Mouse (Mus musculus) fibroblast of lung, adult 2 months (primary cell): ENCODE measurements at regions not wholly inside any gene's neighbourhood (a gene's known extent, or its start where the extent isn't known, plus 50 kb on each side); places are given as distances from the start of the nearest gene placed in this dataset.
A peak's percentile ranks its signal among the peaks of the same experiment; 100 is the strongest.

Source experiments
- DNase-seq: peaks from one replicate; pipeline ENCODE4 v3.0.0-alpha.2; 2011; ENCODE audit warnings: low read depth

GRCm38 (mm10) chr17:59429189-59429588 is 416.0 kb upstream of the Nudt12 start:
- DNase-seq = no peak

GRCm38 (mm10) chr17:59421489-59421888 is 408.3 kb upstream of the Nudt12 start:
- DNase-seq = no peak

- no peak for DNase-seq
These were observed 396.1 kb upstream of the Nudt12 start for GRCm38 (mm10) chr17:59409315-59409714.

GRCm38 (mm10) chr17:59404525-59404924 is 391.4 kb upstream of the Nudt12 start:
- no peak for DNase-seq

- no peak for DNase-seq
These were observed 384.2 kb upstream of the Nudt12 start for GRCm38 (mm10) chr17:59397404-59397803.

- no peak for DNase-seq
These were observed 369.9 kb upstream of the Nudt12 start for GRCm38 (mm10) chr17:59383107-59383438.

- no peak for DNase-seq
These were observed 369.3 kb upstream of the Nudt12 start for GRCm38 (mm10) chr17:59382225-59383106.

- DNase-seq = no peak
These were observed 360.4 kb upstream of the Nudt12 start for GRCm38 (mm10) chr17:59373505-59374106.

GRCm38 (mm10) chr17:59369624-59370541 is 356.7 kb upstream of the Nudt12 start:
- DNase-seq = no peak

GRCm38 (mm10) chr17:59365340-59365739 is 352.2 kb upstream of the Nudt12 start:
- no peak for DNase-seq

- DNase-seq = no peak
These were observed 348.9 kb upstream of the Nudt12 start for GRCm38 (mm10) chr17:59362110-59362509.

- no peak for DNase-seq
These were observed 347.9 kb upstream of the Nudt12 start for GRCm38 (mm10) chr17:59361119-59361518.

- no peak for DNase-seq
These were observed 346.3 kb upstream of the Nudt12 start for GRCm38 (mm10) chr17:59359503-59359902.

GRCm38 (mm10) chr17:59345526-59345925 is 332.4 kb upstream of the Nudt12 start:
- no peak for DNase-seq

GRCm38 (mm10) chr17:59297939-59298338 is 284.8 kb upstream of the Nudt12 start:
- no peak for DNase-seq

GRCm38 (mm10) chr17:59281364-59281763 is 268.2 kb upstream of the Nudt12 start:
- no peak for DNase-seq

GRCm38 (mm10) chr17:59279811-59280210 is 266.6 kb upstream of the Nudt12 start:
- no peak for DNase-seq

GRCm38 (mm10) chr17:59269613-59270012 is 256.4 kb upstream of the Nudt12 start:
- DNase-seq = peak; percentile 7

GRCm38 (mm10) chr17:59249000-59249399 is 235.8 kb upstream of the Nudt12 start:
- DNase-seq = no peak

- DNase-seq = no peak
These were observed 219.1 kb upstream of the Nudt12 start for GRCm38 (mm10) chr17:59232251-59232650.
